Mouse (Mus musculus) kidney, postnatal 25 days (tissue): Measurements from ENCODE around the gene Ptpa.
A peak's percentile ranks its signal among the peaks of the same experiment; 100 is the strongest.

Source experiments
- DNase-seq, 2 experiments: peaks; one replicate each; pipeline ENCODE4 v3.0.0; 2021; ENCODE audit warnings: mixed read lengths in 2 of 2

Ptpa gene

DNA sequence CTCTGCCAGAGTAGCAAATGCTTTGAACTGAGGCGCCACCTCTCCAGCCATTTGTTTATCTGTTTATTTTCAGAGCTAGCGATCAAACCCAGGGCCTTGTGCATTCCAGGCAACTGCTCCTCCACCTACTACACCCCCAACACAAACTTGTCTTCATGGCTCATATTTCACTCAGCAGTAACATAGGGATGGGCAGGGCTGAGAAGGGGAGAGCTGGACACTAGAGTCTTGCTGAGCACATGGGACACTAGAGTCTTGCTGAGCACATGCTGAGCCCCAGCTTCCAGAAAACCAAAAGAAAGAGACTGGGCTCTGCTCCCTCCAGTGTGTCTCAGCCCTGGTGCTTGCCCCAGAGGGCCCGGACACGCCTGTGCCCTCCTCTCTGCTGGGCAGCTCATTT is 50.9 kb downstream of the Ptpa start:
- no peak for DNase-seq

DNA sequence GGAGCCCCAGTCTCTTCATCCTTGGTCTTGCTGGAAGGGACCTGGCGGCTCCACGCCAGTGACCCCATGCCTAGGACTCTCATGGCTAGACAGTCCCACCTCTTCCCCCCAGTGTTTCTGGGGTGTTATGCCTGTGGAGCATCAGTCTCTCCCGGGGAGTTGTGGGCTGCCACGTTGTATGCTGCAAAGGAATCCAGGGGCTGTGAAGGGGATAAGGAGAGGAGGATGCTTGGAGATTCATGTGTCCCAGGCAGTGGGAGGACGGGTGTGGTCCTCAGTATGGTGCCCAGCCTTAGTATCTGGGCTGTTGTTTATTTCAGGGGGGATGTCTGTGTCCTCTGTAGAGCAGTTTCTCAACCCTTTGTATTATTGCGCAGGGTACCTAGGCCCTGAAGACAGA is 53.2 kb downstream of the Ptpa start:
- DNase-seq, result no peak

DNA sequence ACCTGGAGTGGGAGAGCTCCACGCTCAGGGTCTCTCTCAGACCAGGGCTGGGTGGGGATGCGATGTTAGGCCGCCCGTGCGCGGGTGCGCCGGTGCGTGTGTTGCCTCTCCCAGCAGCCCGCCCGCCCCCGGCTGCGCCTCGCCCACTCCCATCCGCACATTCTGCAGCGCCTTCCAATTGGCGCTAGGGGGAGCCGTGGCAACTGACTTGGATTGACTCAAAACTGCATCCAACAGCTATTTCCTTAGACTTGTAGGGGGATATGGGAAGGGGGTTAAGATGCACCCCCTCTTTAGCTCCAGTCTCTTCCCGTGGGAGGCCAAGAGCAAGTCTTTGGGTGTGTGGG is 53.9 kb downstream of the Ptpa start:
- DNase-seq, result peak; percentile 75 to 77

DNA sequence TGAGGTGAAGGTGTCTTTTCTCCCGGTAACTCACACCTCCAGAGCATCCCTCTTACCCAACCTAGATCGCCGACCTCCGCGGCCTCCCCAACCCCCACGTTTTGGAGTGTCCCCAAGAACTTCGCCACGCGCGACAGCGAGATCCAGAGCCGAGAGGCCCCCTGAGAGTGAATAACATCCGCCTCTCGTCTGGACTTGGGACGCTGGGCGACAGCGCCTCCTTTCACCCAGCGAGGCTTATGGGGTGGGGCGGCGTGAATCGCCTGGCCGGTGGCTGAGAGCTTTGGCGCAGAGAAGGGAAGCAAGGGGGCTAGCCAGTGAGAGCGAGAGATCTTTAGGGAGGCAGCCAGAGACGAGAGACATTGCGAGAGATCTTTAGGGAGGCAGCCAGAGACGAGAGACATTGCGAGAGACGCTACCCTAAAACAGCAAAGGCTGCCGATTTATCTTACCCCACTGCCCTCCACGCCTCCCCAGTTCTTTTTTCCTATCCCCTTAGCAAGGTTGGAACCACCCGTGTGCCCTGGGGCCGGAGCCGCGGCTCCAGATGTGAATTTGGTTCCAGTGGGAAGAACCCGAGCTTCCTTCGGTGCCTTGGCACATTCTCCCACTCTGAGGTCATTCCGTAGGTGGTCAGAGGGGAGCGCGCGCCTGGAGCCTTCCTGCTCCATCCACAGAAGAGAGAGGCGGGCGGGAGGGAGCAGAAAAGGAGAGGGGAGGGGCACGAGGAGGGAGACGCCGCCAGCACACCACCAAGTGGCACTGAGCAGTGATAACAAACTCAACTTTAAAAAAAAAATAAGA is 54.5 kb downstream of the Ptpa start:
- DNase-seq, result peak; percentile 78 to 89

DNA sequence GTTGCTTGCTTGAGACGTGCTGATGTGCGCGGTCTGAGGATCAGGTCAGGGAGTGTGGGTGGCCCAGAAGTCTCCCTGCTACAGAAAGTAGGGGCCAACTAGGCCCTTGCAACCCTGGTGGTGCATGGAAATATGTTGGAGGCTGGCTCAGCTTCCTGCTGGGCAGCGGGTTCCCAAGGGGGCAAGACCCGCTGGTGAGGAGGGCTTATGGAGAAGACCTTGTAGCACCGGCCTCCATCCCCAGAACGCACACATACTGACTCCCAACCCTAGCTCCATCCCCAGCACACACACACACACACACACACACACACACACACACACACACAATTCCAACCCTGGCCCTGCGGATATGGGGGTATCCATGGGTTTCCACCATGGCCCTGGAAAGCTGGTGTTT is 55.2 kb downstream of the Ptpa start:
- DNase-seq, result no peak

DNA sequence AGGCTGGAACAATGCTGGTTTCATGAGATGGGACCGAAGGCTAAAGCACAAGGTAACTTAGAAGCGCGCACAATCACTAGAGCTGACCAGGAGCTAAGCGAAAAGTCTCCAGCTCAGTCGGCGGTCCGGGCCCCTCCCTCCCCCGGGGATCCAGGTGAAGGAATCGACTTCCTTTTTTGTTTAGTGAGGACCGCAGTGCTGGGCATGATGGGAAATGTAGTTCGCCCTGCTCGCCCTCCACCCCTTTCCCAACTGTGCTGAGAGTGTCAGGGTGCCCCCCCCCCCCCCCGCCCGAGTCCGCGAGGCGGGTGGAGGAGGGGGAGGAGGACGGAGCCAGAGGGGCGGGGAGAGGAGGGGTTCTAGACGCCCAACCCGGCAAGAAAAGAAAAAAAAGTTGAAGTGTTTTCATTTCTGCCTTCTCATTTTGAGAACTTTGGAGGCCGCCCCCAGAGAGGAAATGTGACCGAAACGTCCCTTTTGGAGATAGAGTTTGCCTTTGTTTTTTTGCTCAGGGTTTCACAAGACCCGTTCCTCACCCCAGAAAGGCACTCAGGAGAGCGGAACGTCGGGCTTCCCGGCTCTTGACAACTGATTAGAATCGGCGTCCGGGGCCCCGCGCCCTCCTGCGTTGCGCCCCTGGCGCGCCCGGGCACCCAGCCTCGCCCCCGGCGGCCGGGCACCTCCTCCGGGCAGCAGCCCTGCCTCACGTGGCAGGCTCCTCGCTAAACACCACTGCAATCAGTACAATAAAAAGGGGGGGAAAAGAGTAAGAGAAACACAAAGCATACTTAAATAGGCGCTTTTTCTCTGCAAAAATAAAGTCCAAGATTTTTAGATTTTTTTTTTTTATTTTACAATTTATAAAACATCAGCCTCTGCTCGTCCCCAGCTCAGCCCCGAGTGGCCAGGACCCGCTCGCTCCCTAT is 56.2 kb downstream of the Ptpa start:
- DNase-seq, result peak; percentile 92 to 97

DNA sequence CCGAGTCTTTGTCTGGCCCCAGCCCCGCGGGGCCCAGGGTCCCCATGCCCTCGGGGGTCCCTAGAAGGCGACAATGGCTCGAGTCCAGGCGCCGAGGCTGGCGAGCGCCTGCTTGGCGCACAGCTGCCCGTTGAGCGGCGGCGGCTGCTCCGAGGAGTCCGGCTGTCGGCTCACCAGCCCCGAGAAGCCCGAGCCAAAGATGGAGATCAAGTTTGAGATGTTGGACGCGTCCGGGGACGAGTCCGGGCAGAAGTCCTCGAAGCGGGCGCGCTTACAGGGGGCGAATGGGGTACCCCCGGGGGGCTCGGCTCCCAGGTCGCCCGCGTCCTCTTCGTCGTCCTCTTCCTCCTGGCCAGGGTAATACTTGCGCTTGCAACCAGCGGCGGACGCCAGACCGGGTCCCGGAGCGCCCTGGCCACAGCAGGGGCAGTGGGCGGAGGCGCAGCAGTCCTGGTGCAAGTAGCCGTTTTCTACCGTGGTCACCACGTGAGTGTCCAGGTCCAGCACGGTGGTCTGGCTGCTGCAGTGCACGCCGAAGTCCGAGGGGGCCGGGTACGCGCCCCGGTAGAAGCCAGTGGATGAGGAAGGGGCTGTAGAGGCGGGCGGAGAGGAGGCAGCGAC is 57.0 kb downstream of the Ptpa start:
- DNase-seq, result peak; percentile 50 to 77

DNA sequence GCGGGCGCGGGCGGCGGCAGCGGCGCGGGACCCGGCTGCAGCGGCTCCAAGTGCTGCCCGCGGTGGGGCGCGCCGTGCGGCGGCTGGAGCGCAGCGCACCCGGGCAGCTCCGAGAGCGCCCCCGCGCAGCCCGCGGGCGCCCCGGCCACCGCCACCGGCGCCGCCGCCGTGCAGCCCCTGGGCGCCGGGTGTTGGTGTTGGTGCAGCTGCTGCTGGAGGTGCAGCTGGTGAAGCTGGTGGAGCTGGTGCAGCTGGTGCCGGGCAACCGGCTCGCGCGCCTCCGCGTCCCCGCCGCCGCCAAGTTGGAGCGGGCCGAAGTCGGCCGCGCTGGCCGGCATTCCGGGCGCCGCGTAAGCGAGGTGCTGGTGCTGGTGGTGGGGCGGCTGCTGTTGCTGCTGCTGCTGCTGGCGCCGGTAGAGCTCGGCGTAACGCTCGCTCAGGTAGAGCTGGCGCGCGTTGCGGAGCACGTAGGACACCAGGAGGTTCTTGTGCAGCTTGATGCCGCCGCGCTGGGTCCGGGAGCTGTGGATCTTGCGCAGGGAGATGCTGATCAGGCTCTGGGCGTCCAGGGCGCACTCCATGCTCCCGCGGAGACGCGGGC is 57.7 kb downstream of the Ptpa start:
- DNase-seq, result peak; percentile 52 to 80

DNA sequence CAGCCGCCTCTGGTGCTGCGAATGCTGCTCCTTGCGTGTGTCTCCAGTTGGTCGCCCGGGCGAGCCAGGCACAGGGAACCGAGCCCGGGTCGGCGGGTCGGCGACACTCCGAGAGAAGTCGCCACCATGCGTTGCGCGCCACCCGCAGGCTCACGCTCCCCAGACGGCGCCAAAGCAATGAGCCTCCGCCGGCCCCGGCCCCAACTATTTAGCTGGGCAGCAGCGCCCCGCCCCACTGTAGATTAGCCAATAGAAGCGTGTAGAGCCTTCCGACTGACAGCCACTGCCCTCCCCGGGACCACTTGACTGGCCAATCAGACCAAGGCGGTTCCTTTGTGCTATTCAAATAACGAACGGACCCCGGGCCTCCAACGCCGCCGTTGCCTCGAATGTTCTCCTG is 58.2 kb downstream of the Ptpa start, which contains the start of gene Ier5l:
Gene Ier5l (minus strand): TSS at position 181 of the 400 bp plus-strand sequence.
- DNase-seq, result peak; percentile 97 to 98

DNA sequence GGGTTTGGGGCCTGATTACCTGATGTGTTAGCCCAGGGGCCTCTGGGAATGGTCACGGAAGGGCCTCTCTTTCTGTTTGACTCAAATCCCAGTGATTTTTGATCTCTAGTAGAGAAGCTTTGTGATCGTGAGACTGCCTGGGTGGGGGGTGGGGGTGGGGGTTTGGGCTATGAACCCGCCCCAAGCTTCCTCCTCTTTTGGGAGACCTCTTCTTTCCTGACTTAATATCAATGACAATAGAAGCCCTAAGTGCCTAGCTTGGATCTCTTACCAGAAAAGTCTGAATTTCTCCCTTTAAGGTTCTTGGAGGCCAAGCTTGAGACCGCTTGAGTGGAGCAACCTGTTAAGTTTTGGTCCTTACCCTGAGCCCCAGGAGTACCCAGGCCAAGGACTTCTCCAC is 58.9 kb downstream of the Ptpa start:
- DNase-seq, result no peak

DNA sequence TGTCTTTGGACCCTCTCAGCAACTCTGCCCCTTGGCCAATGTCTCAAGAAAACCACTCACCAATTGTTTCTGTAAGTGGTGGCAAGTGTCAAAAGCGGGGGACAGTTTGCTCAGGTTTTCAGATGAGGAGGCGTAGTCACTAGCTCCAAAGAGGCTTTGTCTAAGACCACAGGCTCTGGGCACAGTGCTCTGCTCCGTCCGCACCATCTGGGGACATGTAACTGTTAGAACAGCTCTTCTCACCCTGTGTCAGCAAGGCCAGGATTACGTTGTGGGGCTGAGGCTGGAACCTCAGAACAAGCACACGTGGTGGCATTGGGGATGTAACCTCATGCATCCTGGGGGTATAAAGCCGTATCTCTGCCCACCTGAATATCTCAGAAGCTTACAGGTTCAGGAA is 59.6 kb downstream of the Ptpa start:
- DNase-seq, result no peak

DNA sequence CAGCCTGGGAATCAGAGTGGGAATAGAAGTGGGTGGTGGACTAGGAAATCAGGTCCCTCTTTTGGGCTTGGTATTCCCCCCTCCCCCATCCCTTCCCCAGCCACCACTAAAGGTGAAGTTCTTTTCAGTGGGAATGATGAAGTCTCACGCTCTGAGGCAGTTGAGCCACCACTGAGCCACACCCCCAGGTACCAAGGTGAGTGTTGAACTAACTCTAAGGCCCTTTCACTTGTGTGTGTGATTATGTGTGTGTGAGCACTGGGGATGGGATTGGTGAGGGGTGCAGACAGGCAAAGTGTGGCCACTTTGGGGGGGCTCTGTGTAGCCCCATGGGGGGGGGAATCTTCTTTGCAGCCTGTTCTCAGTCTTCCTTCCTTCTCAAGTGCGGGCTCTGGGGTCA is 60.4 kb downstream of the Ptpa start:
- DNase-seq, result no peak

DNA sequence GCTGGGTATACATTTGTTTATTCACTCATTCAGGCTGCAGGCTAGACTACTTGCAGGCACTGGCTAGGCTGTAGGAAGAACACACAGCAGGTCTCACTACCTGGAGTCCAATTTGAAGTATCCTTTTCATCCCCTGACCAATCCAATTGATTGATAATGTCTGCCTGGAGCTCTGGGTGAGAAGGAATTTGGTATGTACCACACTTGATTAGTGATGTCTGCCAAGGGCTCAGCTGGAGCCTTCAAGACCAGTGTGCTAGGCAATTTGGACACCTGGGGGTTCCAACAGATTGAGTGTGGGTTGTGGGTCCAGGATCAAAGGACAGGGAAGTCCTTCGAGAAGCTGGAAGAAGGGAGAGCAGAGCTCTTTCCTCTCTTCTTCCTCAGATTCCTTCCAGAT is 62.7 kb downstream of the Ptpa start:
- no peak for DNase-seq

DNA sequence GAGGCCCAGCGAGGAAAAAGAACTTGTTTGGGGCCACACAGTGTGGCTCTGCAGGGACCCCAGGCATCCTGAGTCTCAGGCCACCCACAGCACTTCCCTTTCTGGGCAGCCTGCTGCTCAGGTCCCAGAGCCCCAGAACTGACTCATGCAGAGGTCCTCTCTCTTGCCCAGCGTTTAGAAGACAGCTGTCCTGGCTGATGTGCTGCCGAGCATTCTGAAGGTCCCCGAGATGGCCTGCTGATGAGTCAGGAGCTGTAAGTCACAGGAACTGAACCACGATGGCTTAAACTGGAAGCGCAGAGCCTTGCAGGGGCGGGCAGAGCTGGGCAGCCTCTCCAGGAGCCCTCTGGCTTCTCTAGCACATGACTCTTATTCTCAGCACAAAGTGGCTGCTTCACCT is 71.8 kb downstream of the Ptpa start:
- no peak for DNase-seq

DNA sequence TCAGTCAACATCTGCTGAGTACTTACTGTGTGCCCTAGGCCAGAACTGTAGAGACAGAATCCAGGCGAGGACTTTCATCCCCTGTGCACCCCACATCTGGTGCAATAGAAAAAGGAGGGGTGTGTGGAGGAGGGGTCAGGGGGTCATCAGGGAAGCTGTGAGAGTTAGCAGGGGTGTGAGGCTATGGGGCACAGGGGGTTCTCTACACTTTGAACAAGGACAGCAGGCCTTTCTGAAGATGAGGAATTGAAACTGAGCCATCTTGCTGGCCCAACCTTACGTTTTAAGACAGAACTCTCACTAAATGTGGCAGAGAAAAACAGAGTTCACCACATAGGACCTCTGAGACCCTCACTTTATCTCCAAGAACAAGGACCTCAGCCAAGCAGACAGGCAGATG is 74.5 kb downstream of the Ptpa start:
- DNase-seq, result no peak

DNA sequence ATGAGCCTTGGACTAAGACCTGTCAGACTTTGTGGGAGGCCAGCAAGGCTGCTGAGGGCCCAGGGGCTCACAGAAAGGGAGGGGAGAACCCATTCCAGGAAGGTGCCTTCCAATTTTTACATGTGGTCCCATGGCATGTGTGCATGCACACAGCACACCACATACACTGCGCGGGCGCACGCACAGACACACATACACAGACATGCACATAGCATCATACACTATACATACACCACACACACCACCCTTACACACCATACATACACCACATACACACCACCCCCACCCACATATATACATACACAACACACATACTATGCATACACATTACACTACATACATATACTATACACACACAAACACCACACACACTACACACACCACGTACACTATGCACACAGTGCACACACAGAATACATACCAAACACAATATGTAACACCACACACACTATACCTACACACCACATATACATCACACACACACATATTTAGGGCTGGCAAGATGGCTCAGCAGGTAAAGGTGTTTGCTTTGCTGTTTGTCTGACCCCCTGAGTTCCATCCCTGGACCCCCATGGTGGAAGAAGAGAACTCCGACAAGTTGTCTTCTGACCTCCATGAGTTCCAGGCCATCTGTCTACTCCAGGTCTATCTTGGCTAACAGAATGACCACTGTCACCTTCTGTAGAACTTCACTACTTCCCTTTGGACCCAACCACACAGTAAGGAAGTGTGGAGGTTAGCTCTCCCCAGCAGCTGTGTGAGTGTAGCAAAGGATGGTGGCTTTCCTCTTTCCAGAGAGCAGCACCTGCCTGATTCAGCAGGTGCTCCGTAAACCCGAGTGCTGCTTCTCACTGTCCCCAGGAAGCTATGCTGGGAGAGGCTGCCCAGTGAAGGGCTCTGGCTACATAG is 79.4 kb downstream of the Ptpa start:
- no peak for DNase-seq

DNA sequence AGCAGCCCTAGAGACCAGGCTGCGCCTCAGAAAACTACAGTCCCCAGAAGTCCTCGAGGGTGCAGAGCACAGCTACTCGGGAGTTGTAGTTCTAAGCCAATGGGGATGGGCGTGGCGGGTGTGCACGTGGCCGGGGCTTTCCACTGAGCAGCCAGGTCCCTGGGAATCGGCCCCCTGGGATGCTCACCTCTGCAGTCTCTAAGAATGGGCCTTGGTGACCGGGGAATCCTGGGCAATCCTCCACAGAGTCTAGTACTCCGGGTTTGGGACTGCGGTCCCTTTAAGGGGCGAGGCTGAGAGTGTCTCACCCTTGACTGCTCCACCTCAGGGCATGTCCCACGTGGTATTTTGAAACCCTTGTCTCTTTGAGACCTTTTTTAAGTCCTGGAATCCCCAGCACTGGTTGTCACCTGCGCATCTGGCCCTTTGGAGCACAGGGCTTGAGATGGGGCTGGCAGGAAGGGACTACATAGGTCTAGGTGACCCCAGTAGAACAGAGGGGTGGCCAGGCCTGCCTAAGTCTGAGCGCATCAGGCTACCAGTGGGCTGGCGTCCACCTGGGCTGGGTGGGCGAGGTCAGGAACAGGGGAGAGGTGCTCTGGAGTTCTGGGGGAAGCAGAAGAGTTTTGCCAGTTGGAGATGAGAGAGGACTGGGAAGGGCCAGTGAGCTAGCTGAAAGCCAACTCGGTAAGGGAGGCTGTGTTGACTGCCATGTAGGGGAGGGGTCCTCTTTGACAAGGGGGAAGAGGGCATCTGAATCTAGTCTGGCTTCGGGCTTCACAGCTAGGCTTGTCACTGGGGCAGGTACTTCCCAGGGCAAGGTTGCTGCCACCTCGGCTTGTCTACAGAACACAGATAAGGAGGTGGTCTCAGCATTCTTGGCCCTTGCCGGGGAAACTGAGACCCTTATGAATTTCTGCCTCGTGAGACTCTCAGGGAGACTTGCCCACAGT is 80.3 kb downstream of the Ptpa start:
- DNase-seq, result peak; percentile 78 to 86
